Mouse (Mus musculus): ENCODE data around the gene Tle6.

Gene Tle6

GRCm38 (mm10) chr10:81575695-81576094, 25.2 kb downstream of the Tle6 start:
- ChIA-PET POLR2A (interaction anchor here in 3 of 4 experiments (0.6 to 3.3 kb wide), 7 partner anchors 10 to 73 kb away, joined by 3 to 12 read pairs (median 5); no protein-coding TSS in a partner anchor), CTCF (interaction anchor here in 3 of 4 experiments (0.6 to 1.0 kb wide), 4 partner anchors 11 to 24 kb away, joined by 3 to 5 read pairs (median 4); no protein-coding TSS in a partner anchor)

GRCm38 (mm10) chr10:81575208-81575631, 25.7 kb downstream of the Tle6 start:
- CTCF ChIA-PET = interaction anchor here in 3 of 4 experiments (0.6 to 1.3 kb wide), 7 partner anchors 10 to 30 kb away, joined by 3 to 8 read pairs (median 4); no protein-coding TSS in a partner anchor
- POLR2A ChIA-PET = interaction anchor here in 3 of 4 experiments (1.0 to 3.3 kb wide), 6 partner anchors 10 to 73 kb away, joined by 3 to 12 read pairs (median 5); no protein-coding TSS in a partner anchor

GRCm38 (mm10) chr10:81574081-81575056, 26.5 kb downstream of the Tle6 start, which contains the start of gene Tle2:
TSS of gene Tle2 (plus strand) at chr10:81574561.
- ChIA-PET CTCF (interaction anchor here in 3 of 4 experiments (0.8 to 1.8 kb wide), 11 partner anchors 9 to 501 kb away, joined by 3 to 9 read pairs (median 4); no protein-coding TSS in a partner anchor), POLR2A (interaction anchor here in 3 of 4 experiments (0.7 to 3.3 kb wide), 10 partner anchors 9 to 72 kb away, joined by 3 to 12 read pairs (median 4); partner anchors contain the start of gene Aes (in 1 of the 3))

- CTCF ChIA-PET = interaction anchor here in 3 of 4 experiments (1.2 to 5.2 kb wide), 5 partner anchors 17 to 31 kb away, joined by 5 to 82 read pairs (median 11); no protein-coding TSS in a partner anchor
Measured at GRCm38 (mm10) chr10:81572975-81573374, 27.9 kb downstream of the Tle6 start.

GRCm38 (mm10) chr10:81572133-81572671, 28.7 kb downstream of the Tle6 start:
- CTCF ChIA-PET = interaction anchor here (0.6 to 5.2 kb wide), 26 partner anchors 10 to 1408 kb away, joined by 3 to 82 read pairs (median 5); partner anchors contain the start of genes Aes (in 1 of the 4), Gna11 (in 1 of the 4), Hmg20b (in 1 of the 4) and Ncln (in 1 of the 4)
- POLR2A ChIA-PET = interaction anchor here (0.8 to 3.3 kb wide), 38 partner anchors 9 to 606 kb away, joined by 3 to 26 read pairs (median 7); partner anchors contain the start of genes Aes (in 1 of the 4), Fzr1 (in 1 of the 4), Ncln (in 1 of the 4) and Sirt6 (in 1 of the 4)

More at GRCm38 (mm10) chr10:81572975-81573374, 27.9 kb downstream of the Tle6 start:
- POLR2A ChIA-PET = interaction anchor here in 2 of 4 experiments (0.7 to 2.3 kb wide), 5 partner anchors 13 to 76 kb away, joined by 3 to 15 read pairs (median 3); partner anchors contain the start of gene Aes (in 1 of the 2)

GRCm38 (mm10) chr10:81571501-81571876, 29.4 kb downstream of the Tle6 start:
- CTCF ChIA-PET = interaction anchor here (0.5 to 5.2 kb wide), 42 partner anchors 10 to 1771 kb away, joined by 3 to 82 read pairs (median 4); partner anchors contain the start of genes Aes (in 2 of the 4), Gna11 (in 1 of the 4), Hmg20b (in 1 of the 4) and Ncln (in 1 of the 4)
- POLR2A ChIA-PET = interaction anchor here (0.5 to 3.3 kb wide), 76 partner anchors 9 to 1052 kb away, joined by 3 to 26 read pairs (median 5); partner anchors contain the start of genes Aes (in 2 of the 4), Sirt6 (in 2 of the 4), Tle6 (in 2 of the 4) and 1190007I07Rik (in 1 of the 4)

- CTCF ChIA-PET = interaction anchor here (0.5 to 5.2 kb wide), 45 partner anchors 10 to 1077 kb away, joined by 3 to 82 read pairs (median 4); partner anchors contain the start of genes Aes (in 2 of the 4), Gadd45b (in 1 of the 4), Gna11 (in 1 of the 4) and Hmg20b (in 1 of the 4)
- POLR2A ChIA-PET = interaction anchor here (0.5 to 3.3 kb wide), 79 partner anchors 8 to 1052 kb away, joined by 3 to 26 read pairs (median 5); partner anchors contain the start of genes Aes (in 2 of the 4), Ncln (in 2 of the 4), Sirt6 (in 2 of the 4) and Tle6 (in 2 of the 4)
Measured at GRCm38 (mm10) chr10:81570831-81571500, 29.9 kb downstream of the Tle6 start.

- CTCF ChIA-PET = interaction anchor here in 3 of 4 experiments (0.5 to 5.2 kb wide), 28 partner anchors 9 to 1093 kb away, joined by 3 to 82 read pairs (median 4); partner anchors contain the start of genes Aes (in 1 of the 3), Gadd45b (in 1 of the 3), Gm10778 (in 1 of the 3) and Gna11 (in 1 of the 3)
- POLR2A ChIA-PET = interaction anchor here in 3 of 4 experiments (0.5 to 3.3 kb wide), 44 partner anchors 9 to 1053 kb away, joined by 3 to 26 read pairs (median 4); partner anchors contain the start of genes Aes (in 2 of the 3), Sirt6 (in 2 of the 3), 1190007I07Rik (in 1 of the 3) and BC025920 (in 1 of the 3)
Measured at GRCm38 (mm10) chr10:81570238-81570800, 30.6 kb downstream of the Tle6 start.

- CTCF ChIA-PET = interaction anchor here (0.5 to 5.2 kb wide), 11 partner anchors 8 to 1094 kb away, joined by 3 to 82 read pairs (median 13); partner anchors contain the start of gene Gm10778 (in 1 of the 4)
- POLR2A ChIA-PET = interaction anchor here in 2 of 4 experiments (0.7 to 3.3 kb wide), 5 partner anchors 9 to 37 kb away, joined by 3 to 26 read pairs (median 16); partner anchors contain the start of genes Aes (in 1 of the 2), BC025920 (in 1 of the 2) and Tle6 (in 1 of the 2)
Measured at GRCm38 (mm10) chr10:81569507-81570237, 31.2 kb downstream of the Tle6 start.

GRCm38 (mm10) chr10:81568381-81569191, 32.3 kb downstream of the Tle6 start:
- CTCF ChIA-PET = interaction anchor here in 3 of 4 experiments (0.5 to 5.2 kb wide), 6 partner anchors 8 to 66 kb away, joined by 3 to 82 read pairs (median 5); no protein-coding TSS in a partner anchor
- POLR2A ChIA-PET = interaction anchor here in 2 of 4 experiments (0.7 to 3.3 kb wide), 4 partner anchors 8 to 107 kb away, joined by 3 to 26 read pairs (median 3); partner anchors contain the start of gene Aes (in 1 of the 2)

- CTCF ChIA-PET = interaction anchor here (0.5 to 8.8 kb wide), 39 partner anchors 9 to 1565 kb away, joined by 3 to 158 read pairs (median 4); partner anchors contain the start of genes Tle2 (in 2 of the 4), Gna15 (in 1 of the 4) and Tle6 (in 1 of the 4)
- POLR2A ChIA-PET = interaction anchor here (0.6 to 2.7 kb wide), 39 partner anchors 9 to 610 kb away, joined by 3 to 23 read pairs (median 4); partner anchors contain the start of genes Tle6 (in 2 of the 4), BC025920 (in 1 of the 4), Cactin (in 1 of the 4) and Gm10778 (in 1 of the 4)
Measured at GRCm38 (mm10) chr10:81565257-81566228, 35.3 kb downstream of the Tle6 start.

- CTCF ChIA-PET = interaction anchor here (0.5 to 8.8 kb wide), 36 partner anchors 9 to 546 kb away, joined by 3 to 158 read pairs (median 4); partner anchors contain the start of genes Tle2 (in 2 of the 4), BC025920 (in 1 of the 4), Gna15 (in 1 of the 4) and Tle6 (in 1 of the 4)
- POLR2A ChIA-PET = interaction anchor here (0.6 to 2.7 kb wide), 36 partner anchors 8 to 610 kb away, joined by 3 to 23 read pairs (median 4); partner anchors contain the start of genes Tle2 (in 2 of the 4), Tle6 (in 2 of the 4), BC025920 (in 1 of the 4) and Cactin (in 1 of the 4)
Measured at GRCm38 (mm10) chr10:81564734-81565133, 36.1 kb downstream of the Tle6 start.

- ChIA-PET CTCF (interaction anchor here (0.6 to 8.8 kb wide), 25 partner anchors 9 to 275 kb away, joined by 3 to 158 read pairs (median 7); partner anchors contain the start of gene BC025920 (in 1 of the 4)), POLR2A (interaction anchor here (0.6 to 2.7 kb wide), 30 partner anchors 8 to 272 kb away, joined by 3 to 23 read pairs (median 4); partner anchors contain the start of genes Gna11 (in 2 of the 4), Tle2 (in 2 of the 4), BC025920 (in 1 of the 4) and Cactin (in 1 of the 4))
Measured at GRCm38 (mm10) chr10:81564216-81564615, 36.7 kb downstream of the Tle6 start.

Measured in embryonic stem cell, embryonic (primary cell).